Mouse (Mus musculus) liver, adult 2 months (tissue): Measurements from ENCODE around the gene Cyb561d1.

Experiments
- CTCF ChIP-seq: fragments of 200-500 bp; IDR thresholded peaks from 2 replicates; pipeline ENCODE4 v1.5.1; 2011; ENCODE audit warnings: low read depth, low read length, control low read depth
- POLR2A ChIP-seq: fragments of 200-500 bp; IDR thresholded peaks from 2 replicates; pipeline ENCODE4 v1.6.1; 2011; ENCODE audit warnings: low read length, control low read depth; ENCODE audit not compliant: insufficient read depth; ENCODE audit errors: extremely low read depth

- TF ChIP-seq CTCF (no peak), POLR2A (no peak)
Observed at GRCm38 (mm10) chr3:108186098-108187047, 14.6 kb downstream of the Cyb561d1 start, which contains the start of gene Amigo1.
